Mouse (Mus musculus): ENCODE results near the gene Szrd1.

DNA sequence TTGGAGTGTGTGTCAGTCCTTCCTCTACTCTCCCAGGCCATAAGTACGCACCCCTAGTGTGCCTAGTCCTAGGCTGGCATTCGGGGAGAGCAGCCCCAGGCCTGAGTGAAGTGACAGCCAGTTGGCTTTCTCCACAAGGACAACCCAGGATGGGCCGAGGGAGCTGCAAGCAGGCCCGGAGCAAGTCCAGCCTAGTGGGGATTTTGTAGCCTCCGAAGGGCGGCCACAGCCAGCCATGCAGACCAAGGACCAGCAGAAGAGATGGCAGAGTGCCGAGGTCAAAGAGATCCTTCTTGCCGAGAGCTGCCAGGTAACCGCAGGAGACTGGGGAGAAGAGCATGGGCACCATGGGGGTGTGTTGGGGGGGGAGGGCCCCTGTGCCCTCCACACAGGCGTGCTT lies 44.6 kb downstream of the Szrd1 start:
- TF ChIP-seq CTCF (IDR thresholded peaks at IDR 0.05; ENCODE audit: control insufficient read depth, insufficient read depth, insufficient read length) (no peak), MAX (IDR thresholded peaks at IDR 0.05) (no peak), USF1 (IDR thresholded peaks at IDR 0.05; ENCODE audit: low read depth) (no peak), CEBPB (IDR thresholded peaks at IDR 0.05; ENCODE audit: low read depth) (no peak), MYOG (IDR thresholded peaks at IDR 0.05; ENCODE audit: control insufficient read depth, extremely low read depth, insufficient read length) (no peak)

Measured in C2C12 (cell line).